Mouse (Mus musculus): ENCODE measurements at regions not wholly inside any gene's neighbourhood (a gene's known extent, or its start where the extent isn't known, plus 50 kb on each side); places are given as distances from the start of the nearest gene placed in this dataset.

DNA sequence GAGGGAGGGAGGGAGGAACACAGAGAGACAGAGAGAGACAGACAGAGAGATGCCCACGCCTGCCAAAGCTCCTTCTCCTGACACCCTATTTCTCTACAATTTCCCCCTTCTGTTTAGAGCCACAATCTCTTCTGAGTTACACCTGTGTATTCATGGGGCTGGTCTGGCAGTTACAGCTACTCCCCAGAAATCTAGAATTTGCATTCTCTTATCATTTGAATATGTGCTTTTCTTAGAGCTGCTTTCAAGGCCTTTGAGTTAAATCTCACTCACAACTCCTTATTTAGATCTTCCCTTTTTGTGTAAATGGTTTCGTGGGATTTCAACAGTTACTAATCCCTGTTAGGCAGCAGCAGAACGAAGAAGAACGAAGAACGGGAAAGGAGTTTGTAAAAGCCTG is 55.0 kb upstream of the Cdkn2b start:
- TF ChIP-seq CTCF (IDR thresholded peaks at IDR 0.05; ENCODE audit: extremely low read depth, insufficient read length, insufficient replicate concordance, low read depth, low read length) (no peak), POLR2A (IDR thresholded peaks at IDR 0.05; ENCODE audit: low read depth, low read length) (no peak)

All from small intestine, adult 2 months (tissue).